Mouse (Mus musculus) MEL (cell line): ENCODE data around the gene Nap1l4.

ENCODE experiments used
- BHLHE40 ChIP-seq: IDR thresholded peaks from 2 replicates; pipeline ENCODE4 v1.6.1; 2012; ENCODE audit warnings: low read depth, mild to moderate bottlenecking, inconsistent platforms, low read length, improper control_type of control experiment, borderline replicate concordance
- CTCF ChIP-seq, 3 experiments: IDR thresholded peaks in 2 of 3; conservative IDR thresholded peaks in 1 of 3; 2 replicates each; pipeline ENCODE4 v1.5.1; 2011 to 2012; ENCODE audit warnings: low read length in 3 of 3, low read depth in 2 of 3, mild to moderate bottlenecking in 2 of 3, improper control_type of control experiment in 1 of 3, inconsistent platforms in 1 of 3, mixed read lengths in 1 of 3, moderate library complexity in 1 of 3; ENCODE audit not compliant: control insufficient read depth in 1 of 3, insufficient read depth in 1 of 3, poor library complexity in 1 of 3, severe bottlenecking in 1 of 3
- GABPA ChIP-seq: IDR thresholded peaks from 2 replicates; pipeline ENCODE4 v1.6.1; 2012; ENCODE audit warnings: low read depth, mild to moderate bottlenecking, inconsistent platforms, low read length, improper control_type of control experiment, moderate library complexity
- NELFE ChIP-seq: IDR thresholded peaks from 2 replicates; pipeline ENCODE4 v1.6.1; 2011; ENCODE audit warnings: low read depth, low read length, improper control_type of control experiment
- POLR2A ChIP-seq, 2 experiments: IDR thresholded peaks; 2 replicates each; pipeline ENCODE4 v1.6.1; 2011 to 2012; ENCODE audit warnings: low read length in 2 of 2, mild to moderate bottlenecking in 2 of 2, control low read depth in 1 of 2, improper control_type of control experiment in 1 of 2, low read depth in 1 of 2, moderate library complexity in 1 of 2; ENCODE audit not compliant: control insufficient read depth in 1 of 2, insufficient read depth in 1 of 2, poor library complexity in 1 of 2
- USF2 ChIP-seq, 2 experiments: IDR thresholded peaks; 2 replicates each; pipeline ENCODE4 v1.6.1; 2011 to 2012; ENCODE audit warnings: improper control_type of control experiment in 2 of 2, low read length in 2 of 2, borderline replicate concordance in 1 of 2, inconsistent platforms in 1 of 2, low read depth in 1 of 2, mild to moderate bottlenecking in 1 of 2; ENCODE audit not compliant: insufficient read depth in 1 of 2
- ZNF384 ChIP-seq: IDR thresholded peaks from 2 replicates; pipeline ENCODE4 v1.6.1; 2012; ENCODE audit warnings: low read depth, mild to moderate bottlenecking, inconsistent platforms, low read length, improper control_type of control experiment

- no peak for TF ChIP-seq USF2 (IDR thresholded peaks at IDR 0.05; ENCODE audit: borderline replicate concordance in 1 of 2, insufficient read depth in 1 of 2, low read depth in 1 of 2, low read length in 2 of 2)
- TF ChIP-seq NELFE: no peak
- no peak for TF ChIP-seq CTCF (IDR thresholded peaks at IDR 0.05 in 2 of 3, conservative IDR thresholded peaks at IDR 0.05 in 1 of 3; ENCODE audit: control insufficient read depth in 1 of 3, insufficient read depth in 1 of 3, low read depth in 2 of 3, low read length in 3 of 3, poor library complexity in 1 of 3, severe bottlenecking in 1 of 3)
- TF ChIP-seq POLR2A (IDR thresholded peaks at IDR 0.05; ENCODE audit: control insufficient read depth in 1 of 2, insufficient read depth in 1 of 2, low read depth in 1 of 2, low read length in 2 of 2, poor library complexity in 1 of 2): no peak; a peak in 1 of 4 replicates
- TF ChIP-seq GABPA: no peak
- TF ChIP-seq ZNF384: no peak
- TF ChIP-seq BHLHE40: no peak
Observed at GRCm38 (mm10) chr7:143513763-143514415, 35.0 kb downstream of the Nap1l4 start.
